Mouse (Mus musculus) myocyte (in vitro differentiated cells): ENCODE results near the gene Slc6a4.

Source experiments
- CEBPB ChIP-seq: IDR thresholded peaks from 2 replicates; pipeline ENCODE4 v1.6.1; 2011; ENCODE audit warnings: mild to moderate bottlenecking, moderate library complexity; ENCODE audit not compliant: poor library complexity, insufficient read depth, severe bottlenecking
- E2F4 ChIP-seq: IDR thresholded peaks from one replicate; pipeline ENCODE4 v1.6.1; 2011; ENCODE audit warnings: mild to moderate bottlenecking, control low read depth, moderate library complexity; ENCODE audit not compliant: insufficient read depth
- MAX ChIP-seq: IDR thresholded peaks from one replicate; pipeline ENCODE4 v1.6.1; 2011; ENCODE audit warnings: low read depth, mild to moderate bottlenecking, control low read depth
- MYOD1 ChIP-seq, 3 experiments: IDR thresholded peaks; one replicate each; pipeline ENCODE4 v1.6.1; 2011; ENCODE audit warnings: control low read depth in 2 of 3, low read depth in 2 of 3, mild to moderate bottlenecking in 2 of 3, moderate library complexity in 1 of 3; ENCODE audit not compliant: insufficient read length in 2 of 3, control insufficient read depth in 1 of 3
- MYOG ChIP-seq, 3 experiments: IDR thresholded peaks; one replicate each; pipeline ENCODE4 v1.6.1; 2011; ENCODE audit warnings: control low read depth in 2 of 3, low read depth in 2 of 3, mild to moderate bottlenecking in 2 of 3; ENCODE audit not compliant: insufficient read length in 2 of 3, control insufficient read depth in 1 of 3, insufficient read depth in 1 of 3
- POLR2A ChIP-seq: IDR thresholded peaks from one replicate; pipeline ENCODE4 v1.6.1; 2011; ENCODE audit warnings: low read depth, mild to moderate bottlenecking, control low read depth, moderate library complexity; ENCODE audit not compliant: insufficient read length
- POLR2AphosphoS2 ChIP-seq: IDR thresholded peaks from one replicate; pipeline ENCODE4 v1.6.1; 2011; ENCODE audit warnings: low read depth, control low read depth; ENCODE audit not compliant: insufficient read length
- REST ChIP-seq: IDR thresholded peaks from one replicate; pipeline ENCODE4 v1.6.1; 2011; ENCODE audit warnings: mild to moderate bottlenecking, control low read depth, moderate library complexity; ENCODE audit not compliant: insufficient read depth, insufficient read length
- SRF ChIP-seq: IDR thresholded peaks from one replicate; pipeline ENCODE4 v1.6.1; 2011; ENCODE audit warnings: low read depth; ENCODE audit not compliant: control insufficient read depth, insufficient read length
- TCF12 ChIP-seq: IDR thresholded peaks from one replicate; pipeline ENCODE4 v1.6.1; 2011; ENCODE audit warnings: mild to moderate bottlenecking, control low read depth; ENCODE audit not compliant: poor library complexity, insufficient read depth, severe bottlenecking
- TCF3 ChIP-seq: IDR thresholded peaks from one replicate; pipeline ENCODE4 v1.6.1; 2011; ENCODE audit warnings: low read depth, control low read depth; ENCODE audit not compliant: insufficient read length
- USF1 ChIP-seq: IDR thresholded peaks from one replicate; pipeline ENCODE4 v1.6.1; 2011; ENCODE audit warnings: low read depth, mild to moderate bottlenecking, control low read depth, moderate library complexity

GRCm38 (mm10) chr11:77031151-77031934 lies 32.9 kb downstream of the Slc6a4 start:
- TF ChIP-seq TCF12 (no peak), REST (no peak), POLR2A (no peak), MYOD1 (IDR thresholded peaks at IDR 0.05; ENCODE audit: control insufficient read depth in 1 of 3, insufficient read length in 2 of 3, low read depth in 2 of 3) (no peak), USF1 (no peak), MAX (no peak), E2F4 (no peak), SRF (no peak), POLR2AphosphoS2 (no peak), CEBPB (no peak), TCF3 (no peak), MYOG (IDR thresholded peaks at IDR 0.05; ENCODE audit: control insufficient read depth in 1 of 3, insufficient read depth in 1 of 3, insufficient read length in 2 of 3, low read depth in 2 of 3) (no peak)
